Mouse (Mus musculus): ENCODE data around the gene Bahcc1. TPM values are rescaled to one million over a fixed set of nuclear protein-coding genes. Genes with fewer than 3 reads are reported as not detected.
A peak's percentile ranks its signal among the peaks of the same experiment; 100 is the strongest.

The Bahcc1 gene
- polyA plus RNA-seq, 1 experiment from 2014 or later, result 5.8 TPM

DNA sequence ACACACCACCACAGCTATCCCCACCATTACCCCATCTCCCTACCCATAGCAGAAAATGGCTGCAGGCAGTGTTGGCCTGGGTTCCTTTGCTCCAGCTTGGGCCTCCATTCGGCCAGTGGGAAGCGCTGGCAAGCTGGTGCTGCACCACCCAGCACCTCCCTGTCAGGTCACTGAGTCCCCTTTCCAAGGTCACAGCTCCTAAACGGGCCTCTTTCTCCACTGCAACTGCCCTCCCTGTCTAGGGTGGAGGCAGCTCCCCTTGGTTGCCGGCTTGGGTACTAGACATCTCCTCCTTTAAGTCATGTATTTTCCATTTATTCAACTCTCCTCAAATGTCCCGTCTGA is 71.6 kb downstream of the Bahcc1 start:
- Histone ChIP-seq H3K27me3 (replicated peaks) (no peaks in the 10 kb centered on the region), H3K4me3 (replicated peaks) (no peak overlapping the region), H3K27ac (no peak overlapping the region), H3K4me2 (replicated peaks) (peak overlapping the region; percentile 92), H3K9me3 (no peaks in the 10 kb centered on the region), H3K9ac (peak overlapping the region; percentile 64; the same call in 1 of the 2 replicates), H3K4me1 (replicated peaks) (peaks cover 36% of the 10 kb centered on the region), H3K36me3 (no peaks in the 10 kb centered on the region)
- ATAC-seq, result no peak
- WGBS, result 44% methylated on average over 5 of the region's 5 CpGs

DNA sequence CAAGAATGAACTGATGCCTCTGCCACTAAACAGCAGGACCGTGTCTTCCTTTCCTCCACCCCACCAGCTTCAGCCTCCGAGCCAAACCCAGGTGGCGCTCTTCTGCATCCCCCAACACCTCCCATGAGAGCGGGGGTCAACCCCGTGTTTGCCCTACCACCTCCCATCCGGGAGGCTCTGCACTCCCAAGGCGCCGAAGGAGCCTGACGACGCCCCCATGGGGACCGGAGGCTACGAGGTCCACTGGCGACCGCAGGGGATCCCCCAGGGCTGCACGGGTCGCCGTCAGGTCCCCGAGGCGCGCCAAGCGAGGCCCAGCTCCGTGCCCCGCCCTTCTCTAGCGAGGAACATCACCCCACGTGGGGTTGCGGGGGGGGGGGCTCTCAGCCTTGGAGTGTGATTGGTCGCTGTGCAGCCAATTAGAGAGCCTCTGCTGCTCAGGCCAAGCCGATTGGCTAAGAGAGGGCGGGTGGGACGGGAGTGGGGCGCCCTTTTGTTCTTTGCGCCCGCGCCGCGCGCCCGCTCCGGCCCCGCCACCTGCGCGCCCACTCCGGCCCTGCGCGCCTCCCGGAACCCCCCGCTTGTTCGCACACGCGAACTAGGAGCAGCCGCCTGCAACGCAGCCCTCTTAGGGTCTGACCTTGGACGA is 72.3 kb downstream of the Bahcc1 start:
- H3K9ac ChIP-seq, result peak overlapping the region; percentile 64
- 1% methylated on average over 53 of the region's 53 CpGs for WGBS

DNA sequence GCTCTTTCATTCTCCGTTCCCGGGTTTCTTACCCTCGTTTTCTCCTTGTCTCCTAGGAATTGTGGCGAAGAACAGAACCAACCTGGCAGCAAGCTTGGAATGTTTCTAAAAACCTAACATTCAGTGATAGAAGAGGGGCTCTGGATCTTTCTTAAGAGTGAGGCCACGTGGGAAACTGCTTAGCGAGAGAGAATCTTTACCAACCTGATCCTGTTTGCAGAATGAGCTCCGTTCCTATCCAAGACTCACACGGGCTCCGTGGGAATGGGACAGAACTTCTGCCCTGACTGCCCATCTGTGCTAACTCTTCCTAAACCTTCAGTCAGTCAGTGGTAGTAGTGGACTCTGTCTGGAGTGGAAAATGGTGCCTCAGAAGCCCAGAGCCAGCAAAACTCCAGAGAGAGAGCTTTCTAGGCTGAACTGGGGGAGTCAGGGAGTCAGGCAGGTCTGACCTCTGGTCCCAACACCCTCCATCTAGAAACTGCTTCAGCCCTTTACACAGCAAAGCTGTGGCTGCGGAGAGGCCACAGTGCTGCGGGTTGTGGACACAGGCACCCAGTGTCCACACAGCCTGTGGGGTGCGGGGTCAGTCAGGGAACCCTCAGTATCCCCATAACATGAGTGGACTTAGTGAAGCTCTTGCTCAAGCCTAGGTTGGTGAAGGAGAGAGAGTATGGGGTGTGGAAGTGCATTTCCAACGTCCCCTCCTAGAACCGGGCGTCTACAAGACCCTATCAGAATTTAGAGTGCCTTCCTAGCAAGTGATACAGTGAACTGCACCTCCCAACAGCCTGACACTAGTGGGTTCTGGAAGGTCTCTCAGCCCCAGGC is 73.0 kb downstream of the Bahcc1 start:
- H3K4me3 ChIP-seq (replicated peaks), result peak overlapping the region; percentile 50
- WGBS, result 22% methylated on average over 15 of the region's 15 CpGs
- H3K27me3 ChIP-seq (replicated peaks), result no peaks in the 10 kb centered on the region
- no peaks in the 10 kb centered on the region for H3K36me3 ChIP-seq
- H3K9ac ChIP-seq, result peak overlapping the region; percentile 60
- peak overlapping the region; percentile 92 for H3K4me2 ChIP-seq (replicated peaks)
- H3K27ac ChIP-seq, result peak overlapping the region; percentile 67
- no peaks in the 10 kb centered on the region for H3K9me3 ChIP-seq
- peak; percentile 7; the same call in 1 of the 2 replicates for ATAC-seq
- peaks cover 40% of the 10 kb centered on the region for H3K4me1 ChIP-seq (replicated peaks)

More for the DNA sequence above, 72.3 kb downstream of the Bahcc1 start:
- peaks cover 36% of the 10 kb centered on the region for H3K4me1 ChIP-seq (replicated peaks)
- peak overlapping the region; percentile 77 for H3K27ac ChIP-seq
- peak; percentile 95 for ATAC-seq
- no peaks in the 10 kb centered on the region for H3K27me3 ChIP-seq (replicated peaks)
- no peaks in the 10 kb centered on the region for H3K36me3 ChIP-seq
- H3K4me3 ChIP-seq (replicated peaks), result peak overlapping the region; percentile 50
- peak overlapping the region; percentile 92 for H3K4me2 ChIP-seq (replicated peaks)
- H3K9me3 ChIP-seq, result no peaks in the 10 kb centered on the region

DNA sequence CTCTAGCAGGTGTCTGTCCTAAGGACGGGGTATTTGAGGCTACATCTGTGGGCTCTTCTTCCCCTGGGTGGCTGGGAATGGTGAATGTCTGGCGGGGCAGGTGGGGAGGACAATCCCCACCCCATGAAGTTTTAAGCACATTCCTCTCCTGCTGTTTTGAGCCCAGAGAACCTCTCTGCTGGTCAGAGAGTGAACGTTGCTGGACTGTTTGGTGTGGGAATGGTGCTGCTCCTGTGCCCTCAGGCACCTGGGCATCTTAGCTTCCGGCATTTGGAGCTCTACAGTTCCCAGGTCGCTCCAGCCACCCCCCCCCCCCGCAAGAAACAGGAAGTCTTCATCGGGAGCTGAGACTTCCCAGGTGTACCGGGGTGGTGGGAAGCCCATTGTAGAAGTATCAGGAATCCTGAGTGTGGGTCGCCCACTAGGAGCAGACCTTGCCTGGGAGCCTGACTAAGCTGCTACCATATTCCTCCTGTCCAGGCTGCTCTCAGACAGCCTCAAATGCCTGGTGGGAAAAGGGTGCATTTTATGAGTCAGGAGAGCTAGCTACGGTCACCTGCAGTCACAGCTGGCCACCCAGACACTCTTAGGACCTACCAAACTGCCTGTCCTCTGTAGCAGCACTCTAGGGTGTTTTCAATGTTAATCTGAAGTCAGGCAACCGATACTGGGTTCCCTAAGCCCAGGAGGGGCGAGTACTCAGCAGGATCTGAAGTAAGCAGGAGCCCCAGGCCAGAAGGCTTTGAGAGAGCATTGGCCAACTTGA is 73.8 kb downstream of the Bahcc1 start:
- Histone ChIP-seq H3K4me2 (replicated peaks) (peak overlapping the region; percentile 92; the same call in 1 of the 2 replicates), H3K4me3 (replicated peaks) (no peak overlapping the region), H3K9me3 (no peaks in the 10 kb centered on the region), H3K9ac (no peak overlapping the region), H3K27ac (no peak overlapping the region), H3K4me1 (replicated peaks) (peaks cover 46% of the 10 kb centered on the region), H3K36me3 (no peaks in the 10 kb centered on the region), H3K27me3 (replicated peaks) (no peaks in the 10 kb centered on the region)
- no peak for ATAC-seq
- 66% methylated on average over 12 of the region's 12 CpGs for WGBS

DNA sequence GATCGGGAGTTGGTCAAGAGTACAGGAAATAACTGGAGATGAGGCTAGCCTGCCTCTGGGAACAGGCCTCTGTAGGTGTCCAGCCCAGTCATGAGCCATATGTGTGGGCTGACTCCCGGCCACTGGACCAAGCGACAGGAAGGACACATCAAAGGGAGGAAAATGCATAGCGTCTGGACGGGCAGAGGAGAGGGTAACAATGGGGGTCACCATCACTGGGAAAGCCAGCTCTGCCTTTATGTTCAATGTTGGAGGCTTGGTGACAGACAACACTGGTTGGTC is 74.3 kb downstream of the Bahcc1 start:
- H3K36me3 ChIP-seq, result no peaks in the 10 kb centered on the region
- no peak overlapping the region for H3K4me3 ChIP-seq (replicated peaks)
- 44% methylated on average over 5 of the region's 5 CpGs for WGBS
- H3K9me3 ChIP-seq, result no peaks in the 10 kb centered on the region
- peaks cover 49% of the 10 kb centered on the region for H3K4me1 ChIP-seq (replicated peaks)
- peak overlapping the region; percentile 25; the same call in 1 of the 2 replicates for H3K4me2 ChIP-seq (replicated peaks)
- no peak overlapping the region for H3K27ac ChIP-seq
- no peaks in the 10 kb centered on the region for H3K27me3 ChIP-seq (replicated peaks)
- no peak for ATAC-seq
- no peak overlapping the region for H3K9ac ChIP-seq

DNA sequence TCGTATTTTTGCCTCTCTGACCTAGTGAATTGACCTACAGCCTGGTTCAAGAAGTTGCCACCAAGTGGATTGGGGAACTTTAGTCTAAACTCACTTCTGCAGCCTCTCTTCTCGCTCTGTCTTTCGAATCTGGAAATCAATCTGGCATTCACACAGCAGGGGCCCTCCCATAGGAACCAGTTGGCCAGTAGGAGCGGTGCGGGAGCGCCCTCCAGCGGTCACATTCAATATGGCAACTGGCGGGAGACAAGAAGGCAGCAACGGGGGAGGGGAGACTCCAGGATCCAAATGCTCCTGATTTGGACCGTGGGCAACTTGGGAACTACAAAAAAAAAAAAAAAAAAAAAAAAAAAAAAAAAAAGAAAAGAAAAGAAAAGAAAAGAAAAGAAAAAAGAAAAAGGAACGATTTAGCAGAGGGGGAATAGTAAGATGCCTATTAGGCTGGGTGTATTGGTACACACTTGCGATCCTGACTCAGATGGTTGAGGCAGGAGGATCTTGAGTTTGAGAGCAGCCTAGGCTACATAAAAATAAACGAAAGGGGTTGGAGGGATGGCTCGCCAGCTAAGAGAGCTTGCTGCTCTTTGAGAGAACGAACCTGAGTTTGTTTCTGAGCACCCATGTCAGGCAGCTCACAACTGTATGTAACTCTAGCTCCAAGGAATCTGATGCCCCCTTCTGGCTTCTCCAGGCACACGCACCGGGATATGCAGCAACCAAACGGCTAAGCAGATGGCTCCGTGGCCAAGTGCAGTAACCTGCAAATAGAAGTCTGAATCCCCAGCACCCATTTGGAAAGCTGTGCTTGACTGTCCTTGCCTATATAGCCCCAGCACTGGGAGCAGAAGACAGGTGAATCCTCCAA is 75.1 kb downstream of the Bahcc1 start:
- Histone ChIP-seq H3K4me3 (replicated peaks) (no peak overlapping the region), H3K36me3 (no peaks in the 10 kb centered on the region), H3K27me3 (replicated peaks) (no peaks in the 10 kb centered on the region), H3K4me2 (replicated peaks) (peak overlapping the region; percentile 25; the same call in 1 of the 2 replicates), H3K4me1 (replicated peaks) (peaks cover 49% of the 10 kb centered on the region), H3K27ac (no peak overlapping the region), H3K9me3 (no peaks in the 10 kb centered on the region), H3K9ac (no peak overlapping the region)
- ATAC-seq, result no peak
- 6% methylated on average over 19 of the region's 19 CpGs for WGBS

DNA sequence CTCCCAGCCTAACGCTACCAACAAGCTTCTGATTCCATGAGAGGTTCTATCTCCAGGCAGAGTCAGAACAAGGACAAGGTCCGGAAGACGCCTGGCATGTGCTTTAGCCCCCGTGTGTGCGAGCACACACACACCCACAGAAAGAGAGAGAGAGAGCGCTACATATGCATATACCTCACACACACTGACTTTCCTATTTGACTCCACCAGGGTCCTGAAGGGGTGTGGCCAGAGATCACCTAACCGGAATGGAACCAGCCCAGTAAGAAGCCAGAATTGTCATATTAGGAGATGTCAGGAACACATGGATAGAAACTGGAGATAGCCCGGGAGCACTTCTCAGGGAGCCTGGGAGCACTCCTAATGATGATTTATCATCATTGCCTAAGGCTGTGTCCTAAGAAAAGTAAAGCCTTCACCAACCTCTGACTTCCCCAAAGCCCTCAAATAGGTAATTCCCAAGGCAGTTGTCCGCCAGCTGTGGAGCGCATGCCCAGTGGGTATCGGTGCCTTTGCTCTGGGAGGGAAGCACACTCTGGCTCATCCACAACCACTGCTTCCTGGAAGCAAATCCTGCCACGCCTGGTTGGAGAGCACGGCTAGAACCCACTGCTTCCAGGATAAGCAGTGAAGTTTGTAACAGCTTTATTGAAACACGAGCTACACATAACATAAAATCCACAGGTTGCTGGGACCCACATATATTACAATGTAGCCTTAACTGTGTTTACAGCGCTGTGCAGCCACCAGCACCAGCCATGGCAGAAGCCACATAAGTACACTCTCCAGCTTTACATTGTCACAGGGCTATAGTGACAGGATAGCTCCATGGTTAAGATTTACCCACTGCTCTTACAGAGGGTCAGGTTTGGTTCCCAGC is 75.9 kb downstream of the Bahcc1 start:
- no peak overlapping the region for H3K4me3 ChIP-seq (replicated peaks)
- H3K36me3 ChIP-seq, result no peaks in the 10 kb centered on the region
- H3K4me2 ChIP-seq (replicated peaks), result peak overlapping the region; percentile 10; the same call in 1 of the 2 replicates
- no peaks in the 10 kb centered on the region for H3K9me3 ChIP-seq
- H3K27me3 ChIP-seq (replicated peaks), result no peaks in the 10 kb centered on the region
- 52% methylated on average over 15 of the region's 15 CpGs for WGBS
- no peak for ATAC-seq
- no peak overlapping the region for H3K27ac ChIP-seq
- H3K9ac ChIP-seq, result no peak overlapping the region
- peaks cover 46% of the 10 kb centered on the region for H3K4me1 ChIP-seq (replicated peaks)

DNA sequence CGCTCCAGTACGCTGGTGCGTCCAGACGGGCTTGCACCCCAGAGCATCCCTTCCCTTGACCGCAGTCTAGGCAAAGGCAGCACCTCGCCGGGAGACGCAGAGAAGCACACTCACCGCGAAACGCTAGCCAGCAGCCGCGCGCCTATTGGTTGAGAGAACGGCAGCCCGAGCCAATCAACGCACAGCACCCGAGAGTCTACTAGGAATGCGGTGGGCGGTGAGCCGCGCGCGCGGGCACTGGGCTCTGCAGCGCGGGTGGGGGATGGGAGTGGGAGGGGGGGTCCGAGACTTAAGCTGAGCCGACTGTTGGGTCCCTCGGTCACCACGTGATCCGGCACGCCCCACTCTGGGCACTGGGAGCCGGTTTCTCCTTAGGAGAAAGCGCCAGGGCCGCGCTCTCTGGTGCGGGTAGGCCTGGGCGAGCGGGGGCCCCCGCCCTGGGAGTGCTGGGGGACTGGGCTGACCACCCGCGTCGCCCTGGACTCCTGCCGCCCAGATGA is 78.1 kb downstream of the Bahcc1 start:
- no peaks in the 10 kb centered on the region for H3K9me3 ChIP-seq
- WGBS, result 5% methylated on average over 45 of the region's 45 CpGs
- H3K4me1 ChIP-seq (replicated peaks), result peaks cover 37% of the 10 kb centered on the region
- peak overlapping the region; percentile 71 for H3K4me2 ChIP-seq (replicated peaks)
- peak; percentile 90 for ATAC-seq
- H3K9ac ChIP-seq, result peak overlapping the region; percentile 61
- no peaks in the 10 kb centered on the region for H3K27me3 ChIP-seq (replicated peaks)
- H3K36me3 ChIP-seq, result no peaks in the 10 kb centered on the region
- H3K27ac ChIP-seq, result peak overlapping the region; percentile 80
- peak overlapping the region; percentile 40 for H3K4me3 ChIP-seq (replicated peaks)

DNA sequence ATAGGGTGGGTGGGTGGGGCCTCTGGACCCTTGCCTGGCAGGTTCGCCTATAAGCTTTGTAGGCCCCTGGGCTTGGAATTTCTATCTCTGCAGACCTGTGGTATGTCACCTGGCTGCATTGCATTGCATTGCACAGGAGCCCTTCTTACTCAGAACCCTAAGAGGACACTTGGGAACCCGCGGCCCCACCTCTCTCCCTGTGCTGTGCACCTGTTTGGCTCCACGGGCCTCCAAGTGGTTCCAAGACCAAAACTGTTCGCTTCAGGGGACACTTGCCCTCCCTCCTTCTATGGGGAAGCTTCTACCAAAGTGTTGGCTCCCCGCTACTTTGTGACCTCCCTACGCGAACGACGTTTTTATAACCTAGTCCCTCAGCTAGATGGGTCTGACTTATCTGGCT is 78.8 kb downstream of the Bahcc1 start:
- H3K4me1 ChIP-seq (replicated peaks), result peaks cover 30% of the 10 kb centered on the region

DNA sequence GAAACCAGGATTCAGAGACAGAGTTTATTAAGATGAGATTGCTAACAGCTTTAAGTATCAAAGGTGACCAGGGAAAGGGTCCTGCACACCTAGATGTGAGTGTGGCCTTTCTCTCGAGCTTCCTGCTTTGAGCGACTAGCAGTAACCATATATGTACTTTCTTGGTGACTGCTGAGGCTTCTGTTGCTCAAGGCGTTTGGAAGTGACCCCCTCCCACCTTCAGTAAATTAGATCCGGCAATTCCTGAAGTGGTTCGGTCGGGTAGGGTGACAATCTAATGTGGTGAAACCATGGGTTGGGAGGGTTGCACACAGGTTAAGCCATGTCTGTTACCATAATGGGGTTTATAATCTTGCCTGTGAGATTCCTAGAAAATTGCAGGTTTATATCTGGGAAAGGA is 79.3 kb downstream of the Bahcc1 start:
- Histone ChIP-seq H3K4me1 (replicated peaks) (peaks cover 29% of the 10 kb centered on the region), H3K4me3 (replicated peaks) (no peak overlapping the region), H3K27ac (peak overlapping the region; percentile 80; the same call in 1 of the 2 replicates), H3K9ac (0 out of 2 replicates have a peak overlapping the region, but pooled peaks have one; percentile 61), H3K9me3 (no peaks in the 10 kb centered on the region), H3K4me2 (replicated peaks) (no peak overlapping the region), H3K36me3 (no peaks in the 10 kb centered on the region), H3K27me3 (replicated peaks) (no peaks in the 10 kb centered on the region)
- WGBS, result 63% methylated on average over 6 of the region's 6 CpGs
- ATAC-seq, result no peak

More for the DNA sequence above, 78.8 kb downstream of the Bahcc1 start:
- peak overlapping the region; percentile 80 for H3K27ac ChIP-seq
- H3K4me3 ChIP-seq (replicated peaks), result peak overlapping the region; percentile 40
- no peaks in the 10 kb centered on the region for H3K36me3 ChIP-seq
- H3K27me3 ChIP-seq (replicated peaks), result no peaks in the 10 kb centered on the region
- no peak for ATAC-seq
- H3K9ac ChIP-seq, result peak overlapping the region; percentile 61; the same call in 1 of the 2 replicates
- H3K9me3 ChIP-seq, result no peaks in the 10 kb centered on the region
- peak overlapping the region; percentile 71 for H3K4me2 ChIP-seq (replicated peaks)
- 42% methylated on average over 10 of the region's 10 CpGs for WGBS

Measured in intestine, embryonic 15.5 days (tissue).